Mouse (Mus musculus) limb, embryonic 14.5 days (tissue): ENCODE results near the gene Osbpl9. TPM values are rescaled to one million over a fixed set of nuclear protein-coding genes. Genes with fewer than 3 reads are reported as not detected.

Source experiments
- ATAC-seq: fragments of 200-750 bp; cut with Nextera tagmentation; 2 replicates; pipeline ENCODE4 v1.8.0; 2017; ENCODE audit warnings: low read depth, moderate number of reproducible peaks, moderate TSS enrichment; ENCODE audit not compliant: low FRiP score
- DNase-seq: peaks from one replicate; pipeline ENCODE4 v3.0.0-alpha.2; 2015; ENCODE audit warnings: low spot score
- H3K27ac ChIP-seq: fragments of 300-500 bp; sonication (generic); replicated peaks from 2 replicates; pipeline ENCODE4 v1.5.1; 2014; ENCODE audit warnings: low read depth, mild to moderate bottlenecking, low read length, moderate library complexity, mixed read lengths
- H3K27me3 ChIP-seq: fragments of 300-500 bp; sonication (generic); 2 replicates; pipeline ENCODE4 v1.6.1; 2014; ENCODE audit warnings: low read length, mixed read lengths; ENCODE audit not compliant: control insufficient read depth, insufficient read depth
- H3K36me3 ChIP-seq: fragments of 300-500 bp; sonication (generic); 2 replicates; pipeline ENCODE4 v1.6.1; 2014; ENCODE audit warnings: mild to moderate bottlenecking, low read length, moderate library complexity, mixed read lengths; ENCODE audit not compliant: control insufficient read depth, insufficient read depth
- H3K4me1 ChIP-seq: fragments of 300-500 bp; sonication (generic); 2 replicates; pipeline ENCODE4 v1.6.1; 2014; ENCODE audit warnings: antibody characterized with exemption, low read length, mixed read lengths; ENCODE audit not compliant: control insufficient read depth, insufficient read depth
- H3K4me2 ChIP-seq: fragments of 300-500 bp; sonication (generic); replicated peaks from 2 replicates; pipeline ENCODE4 v1.6.1; 2014; ENCODE audit warnings: low read depth, mild to moderate bottlenecking, low read length, moderate library complexity; ENCODE audit not compliant: severe bottlenecking
- H3K4me3 ChIP-seq: fragments of 300-500 bp; sonication (generic); replicated peaks from 2 replicates; pipeline ENCODE4 v1.5.1; 2014; ENCODE audit warnings: low read length
- H3K9ac ChIP-seq: fragments of 300-500 bp; sonication (generic); 2 replicates; pipeline ENCODE4 v1.6.1; 2014; ENCODE audit warnings: mild to moderate bottlenecking, low read depth, low read length, moderate library complexity; ENCODE audit not compliant: severe bottlenecking
- H3K9me3 ChIP-seq: fragments of 300-500 bp; sonication (generic); 2 replicates; pipeline ENCODE4 v1.6.1; 2016; ENCODE audit warnings: low read length; ENCODE audit not compliant: control insufficient read depth
- POLR2A ChIP-seq: fragments of 200-500 bp; IDR thresholded peaks from 2 replicates; pipeline ENCODE4 v1.8.0; 2012; ENCODE audit warnings: inconsistent platforms, mild to moderate bottlenecking, moderate library complexity, borderline replicate concordance; ENCODE audit not compliant: insufficient read depth, insufficient read length; ENCODE audit errors: extremely low read depth
- WGBS: fragments of 180-500 bp; shearing (Covaris S2); extraction: QIAGEN DNeasy Blood & Tissue Kit; methylation state at CpG from one replicate; pipeline ENCODE4 v1.1.7; 2014; 5-methylcytosine and 5-hydroxymethylcytosine counted together
- microRNA counts: library from miRNA; unstranded; fragments of <30 nt; microRNA quantifications from one replicate; lab custom pipeline; 2016
- microRNA-seq: library from miRNA; unstranded; fragments of <30 nt; microRNA quantifications from one replicate; pipeline ENCODE4, GENCODE M21; 2016
- polyA plus RNA-seq, 2 experiments: library from polyadenylated mRNA; depleted of rRNA in 1 of 2; stranded (reverse) in 1 of 2; unstranded in 1 of 2; fragments of >200 nt; fragmentation: Nextera tagmentation in 1 of 2; extraction: Ambion mirVana in 1 of 2; gene quantifications; 2 replicates each; pipeline versions ENCODE4 v1.2.1 to v1.2.3; 2012 to 2014

The Osbpl9 gene
- polyA plus RNA-seq, 2 experiments, result 55.6 to 57.8 TPM

DNA sequence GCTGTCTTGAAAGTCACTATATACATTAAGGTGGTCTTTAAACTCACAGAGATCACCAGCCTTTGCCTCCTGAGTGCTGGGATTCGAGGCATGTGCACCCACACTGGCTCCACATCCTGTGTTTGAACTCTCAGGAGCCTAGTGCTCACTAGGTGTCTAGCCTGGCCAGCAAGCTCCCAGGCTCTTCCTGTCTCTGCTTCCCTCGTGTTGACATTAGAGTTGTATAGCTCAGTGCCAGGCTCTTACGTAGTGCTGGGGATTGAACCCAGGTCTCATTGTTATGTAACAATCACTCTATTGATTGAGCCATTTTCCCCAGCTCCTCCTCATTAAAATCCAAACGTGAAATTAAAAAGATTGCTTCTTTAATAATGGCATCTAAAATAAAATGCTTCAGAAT lies 182.8 kb downstream of the Osbpl9 start:
- Histone ChIP-seq H3K9me3 (no peaks in the 10 kb centered on the region), H3K4me2 (no peak overlapping the region), H3K4me3 (no peak overlapping the region), H3K4me1 (no peaks in the 10 kb centered on the region), H3K27ac (no peak overlapping the region), H3K9ac (no peak overlapping the region), H3K27me3 (no peaks in the 10 kb centered on the region), H3K36me3 (peaks cover 47% of the 10 kb centered on the region)
- no peak for ATAC-seq
- no peak for TF ChIP-seq POLR2A
- WGBS, result 80% methylated on average over 4 of the region's 4 CpGs
- no peak for DNase-seq

GRCm38 (mm10) chr4:109017441-109017840 lies 184.6 kb downstream of the Osbpl9 start:
- Histone ChIP-seq H3K4me2 (no peak overlapping the region), H3K27me3 (no peaks in the 10 kb centered on the region), H3K27ac (no peak overlapping the region), H3K9me3 (no peaks in the 10 kb centered on the region), H3K4me3 (no peak overlapping the region), H3K9ac (no peak overlapping the region), H3K4me1 (no peaks in the 10 kb centered on the region), H3K36me3 (peaks cover 44% of the 10 kb centered on the region)
- 60% methylated on average over 7 of the region's 7 CpGs for WGBS
- no peak for ATAC-seq
- no peak for DNase-seq
- TF ChIP-seq POLR2A, result no peak

DNA sequence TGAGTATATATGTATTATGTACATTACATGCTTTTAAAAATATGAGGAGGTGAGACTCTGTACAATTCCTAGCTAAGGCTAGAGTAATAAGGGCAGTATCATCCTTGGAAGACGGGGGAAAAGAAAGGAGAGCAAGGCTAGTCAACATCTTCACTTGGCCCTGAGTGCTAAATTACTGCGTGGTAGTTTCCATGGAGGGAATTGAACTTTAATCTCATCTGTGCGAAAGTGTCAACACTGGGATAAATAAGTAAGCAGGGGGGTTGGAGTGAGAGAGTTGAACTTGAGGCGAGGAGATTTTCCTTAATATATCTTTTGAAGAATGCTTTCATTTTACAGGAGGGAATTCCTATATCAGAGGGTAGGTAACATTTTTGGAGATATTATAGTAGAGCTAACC lies 188.0 kb downstream of the Osbpl9 start:
- Histone ChIP-seq H3K36me3 (peaks cover 32% of the 10 kb centered on the region), H3K4me1 (no peaks in the 10 kb centered on the region), H3K9ac (no peak overlapping the region), H3K27me3 (no peaks in the 10 kb centered on the region), H3K9me3 (no peaks in the 10 kb centered on the region), H3K4me2 (no peak overlapping the region), H3K4me3 (no peak overlapping the region), H3K27ac (no peak overlapping the region)
- no peak for DNase-seq
- no peak for ATAC-seq
- TF ChIP-seq POLR2A, result no peak
- 97% methylated on average over 4 of the region's 4 CpGs for WGBS

MicroRNA genes within 50 kb of the gene (microRNA counts, 519-probe panel; counts per million panel counts)
- microRNA mmu-miR-761 (lab: Ali Mortazavi, UCI), result 1,743 counts per million, percentile 17 among the panel's probes with 10 or more counts

Small RNA genes lying within 50 kb of the gene (microRNA-seq; reads per million reads assigned to microRNA genes)
- not detected for gene Mir761

Other genes starting within 250 kb of the Osbpl9 start
- gene Nrd1, start 201.6 kb downstream of the Osbpl9 start, polyA plus RNA-seq (2012; rRNA removed), result 114 and 133 TPM in 2 replicates
- gene Nrd1, start 201.6 kb downstream of the Osbpl9 start, polyA plus RNA-seq (2014; fragmentation: Nextera tagmentation; extraction: Ambion mirVana), result 50.1 and 50.6 TPM in 2 replicates
- 0.13 and 0.20 TPM in 2 replicates for gene Calr4, start 32.2 kb upstream of the Osbpl9 start, polyA plus RNA-seq (2012; rRNA removed)
- 0.12 TPM in 1 of 2 replicates, not detected in the other for gene Calr4, start 32.2 kb upstream of the Osbpl9 start, polyA plus RNA-seq (2014; fragmentation: Nextera tagmentation; extraction: Ambion mirVana)
- gene Eps15, start 78.0 kb upstream of the Osbpl9 start, polyA plus RNA-seq (2012; rRNA removed), result 23.3 and 27.0 TPM in 2 replicates
- 36.3 and 40.0 TPM in 2 replicates for gene Eps15, start 78.0 kb upstream of the Osbpl9 start, polyA plus RNA-seq (2014; fragmentation: Nextera tagmentation; extraction: Ambion mirVana)
- gene Ttc39a, start 204.4 kb upstream of the Osbpl9 start, polyA plus RNA-seq (2012; rRNA removed), result 5.4 and 6.0 TPM in 2 replicates
- 4.0 and 4.3 TPM in 2 replicates for gene Ttc39a, start 204.4 kb upstream of the Osbpl9 start, polyA plus RNA-seq (2014; fragmentation: Nextera tagmentation; extraction: Ambion mirVana)